Mouse (Mus musculus): ENCODE data around the gene Nono.

GRCm38 (mm10) chrX:101427774-101428173 is 1.3 kb upstream of the Nono start:
- TF ChIP-seq CTCF (IDR thresholded peaks at IDR 0.05; ENCODE audit: extremely low read depth, insufficient read depth, low read length) (no peak), POLR2A (IDR thresholded peaks at IDR 0.05; ENCODE audit: extremely low read depth, insufficient read depth, low read length) (no peak)
